Mouse (Mus musculus) gastrocnemius, adult 2 months (tissue): ENCODE results near the gene Zfp354a. TPM values are rescaled to one million over a fixed set of nuclear protein-coding genes. Genes with fewer than 3 reads are reported as not detected.
A peak's percentile ranks its signal among the peaks of the same experiment; 100 is the strongest.

ENCODE experiments used
- DNase-seq: peaks from one replicate; pipeline ENCODE4 v3.0.0; 2022
- H3K27ac ChIP-seq: fragments of 200-600 bp; 2 replicates; pipeline ENCODE4 v1.8.1; 2022; ENCODE audit warnings: mild to moderate bottlenecking
- H3K4me3 ChIP-seq: fragments of 200-600 bp; 2 replicates; pipeline ENCODE4 v1.8.1; 2022; ENCODE audit warnings: mild to moderate bottlenecking, moderate library complexity
- CTCF ChIP-seq: fragments of 200-600 bp; IDR thresholded peaks from 2 replicates; pipeline ENCODE4 v1.8.1; 2022; ENCODE audit warnings: antibody characterized with exemption, mild to moderate bottlenecking, moderate library complexity
- intact Hi-C: fragments of 180-260 bp; cut with DNase I; formaldehyde crosslinking; loops from one replicate; pipeline ENCODE4 v1.15.1; 2025
- total RNA-seq, 2 experiments: library from RNA; stranded (reverse); gene quantifications; 2 replicates each; pipeline ENCODE4 v1.2.3; 2021

Gene Zfp354a
- total RNA-seq, 2 experiments from 2014 or later, result 4.2 to 4.5 TPM

DNA sequence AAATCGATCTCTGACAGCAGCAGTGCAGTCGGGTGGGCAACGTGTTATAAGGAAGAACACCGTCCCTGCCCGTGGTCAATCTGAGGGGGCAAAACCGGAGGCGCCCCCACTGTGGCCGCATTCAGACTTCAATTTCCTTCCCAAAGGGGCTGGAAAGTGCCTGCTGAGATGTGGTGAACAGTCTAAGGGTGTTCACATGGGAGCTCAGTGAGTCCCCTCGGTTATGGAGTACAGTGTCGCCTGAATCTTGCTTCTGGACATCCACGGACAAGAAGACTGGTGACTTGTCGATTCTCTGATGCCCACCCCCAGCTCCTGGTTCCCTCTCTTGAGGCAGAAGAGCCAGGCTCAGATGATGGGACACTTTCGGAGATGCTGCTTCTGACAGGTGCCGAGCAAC lies 583 bp downstream of the Zfp354a start:
- Histone ChIP-seq H3K4me3 (peak overlapping the region; percentile 91), H3K27ac (peak overlapping the region; percentile 86)
- DNase-seq, result no peak
- intact Hi-C loops, result loop anchor here (1.0 to 5.0 kb wide), 2 partner anchors 128 to 232 kb away; partner anchors contain the start of genes Zfp354b and Zfp354c
- TF ChIP-seq CTCF, result no peak

GRCm38 (mm10) chr11:51060981-51061380 lies 1.9 kb downstream of the Zfp354a start:
- intact Hi-C loops, result no loop called here
- Histone ChIP-seq H3K4me3 (no peak overlapping the region), H3K27ac (no peak overlapping the region)
- TF ChIP-seq CTCF, result no peak
- no peak for DNase-seq

GRCm38 (mm10) chr11:51063276-51063675 lies 4.2 kb downstream of the Zfp354a start:
- Histone ChIP-seq H3K27ac (no peak overlapping the region), H3K4me3 (no peak overlapping the region)
- no peak for TF ChIP-seq CTCF
- DNase-seq, result no peak
- intact Hi-C loops, result no loop called here

DNA sequence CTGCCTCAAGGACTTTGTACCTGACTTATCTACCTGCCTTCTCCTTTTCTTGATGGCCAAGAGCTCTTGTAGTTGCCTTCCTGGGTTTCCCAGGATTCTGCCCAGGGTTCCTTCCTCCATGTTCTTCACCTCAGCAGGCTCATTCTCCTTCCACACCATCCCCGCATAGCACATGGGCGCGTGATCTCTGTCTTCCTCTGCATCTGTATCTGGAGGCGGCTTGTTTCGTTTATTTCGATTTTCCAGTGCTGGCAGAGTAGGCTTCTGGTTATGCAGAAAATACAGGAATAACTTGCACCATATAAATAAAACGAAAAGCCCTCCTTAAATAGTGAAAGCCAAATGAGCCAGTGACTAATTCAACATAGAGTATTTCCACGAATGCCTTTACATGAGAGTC lies 4.8 kb downstream of the Zfp354a start:
- no peak for DNase-seq
- intact Hi-C loops, result no loop called here
- H3K27ac ChIP-seq, result no peak overlapping the region
- TF ChIP-seq CTCF, result no peak
- no peak overlapping the region for H3K4me3 ChIP-seq

GRCm38 (mm10) chr11:51084527-51084926 lies 25.5 kb downstream of the Zfp354a start:
- intact Hi-C loops, result no loop called here
- Histone ChIP-seq H3K27ac (no peak overlapping the region), H3K4me3 (no peak overlapping the region)
- no peak for DNase-seq
- TF ChIP-seq CTCF, result no peak

DNA sequence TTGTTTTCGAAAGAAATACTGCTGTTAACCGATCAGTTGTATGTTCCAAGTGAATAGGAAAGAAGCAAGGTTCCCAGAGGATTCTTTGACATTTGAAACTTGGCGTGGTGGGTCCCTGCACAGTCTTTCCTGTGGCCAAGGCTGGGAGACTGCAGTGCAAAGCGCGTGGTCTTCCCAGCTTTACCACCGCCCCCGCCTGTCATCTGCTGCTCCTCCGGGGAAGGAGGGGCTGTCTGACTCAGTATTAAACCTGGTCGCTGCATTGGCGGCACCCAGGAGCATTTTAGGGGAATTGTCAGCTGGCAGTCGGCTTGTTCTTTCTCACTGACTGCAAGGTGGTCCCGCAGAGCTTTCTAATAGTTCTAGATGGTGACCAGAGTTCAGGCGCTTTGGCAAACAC lies 26.2 kb downstream of the Zfp354a start:
- DNase-seq, result no peak
- Histone ChIP-seq H3K4me3 (no peak overlapping the region), H3K27ac (no peak overlapping the region)
- TF ChIP-seq CTCF, result no peak
- intact Hi-C loops, result no loop called here

GRCm38 (mm10) chr11:51107261-51107660 lies 48.2 kb downstream of the Zfp354a start:
- no peak overlapping the region for H3K27ac ChIP-seq
- no peak for DNase-seq
- no peak overlapping the region for H3K4me3 ChIP-seq
- intact Hi-C loops, result no loop called here
- TF ChIP-seq CTCF, result no peak

DNA sequence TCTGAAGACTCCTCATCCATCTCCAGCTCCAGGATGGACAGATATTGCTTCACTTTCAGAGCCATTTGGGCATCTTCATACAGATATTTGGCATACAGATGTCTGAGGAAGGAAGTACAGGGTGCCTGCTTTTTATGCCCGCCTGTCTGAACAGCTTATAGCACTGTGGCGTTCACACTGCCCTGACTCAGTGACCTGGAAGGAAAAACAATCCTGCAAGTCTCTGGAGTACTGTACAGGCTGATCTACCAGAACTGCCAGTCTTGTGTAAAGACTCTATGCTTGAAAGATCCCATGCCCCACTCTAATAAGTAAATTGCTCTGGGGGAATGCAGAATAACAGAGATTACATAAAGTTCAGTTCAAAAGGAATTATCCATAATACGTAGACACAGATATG lies 51.6 kb downstream of the Zfp354a start:
- intact Hi-C loops, result no loop called here
- H3K27ac ChIP-seq, result no peak overlapping the region
- no peak for TF ChIP-seq CTCF
- no peak for DNase-seq
- H3K4me3 ChIP-seq, result no peak overlapping the region

Other genes with a start within 250 kb of the Zfp354a start
- gene Zfp354c, start 231.5 kb upstream of the Zfp354a start, total RNA-seq, result 1 to 10 TPM; 3.6 to 4.5 TPM
- gene Zfp879, start 217.7 kb upstream of the Zfp354a start, total RNA-seq, result 1 to 10 TPM; 1.6 to 2.6 TPM
- not detected for gene Grm6, start 208.6 kb upstream of the Zfp354a start, total RNA-seq
- 1 to 10 TPM; 1.9 to 3.2 TPM for gene Zfp454, start 171.6 kb upstream of the Zfp354a start, total RNA-seq
- 1 to 10 TPM; 4.4 to 5.5 TPM for gene Zfp2, start 143.1 kb upstream of the Zfp354a start, total RNA-seq
- 1 to 10 TPM; 1.9 to 2.4 TPM for gene Zfp354b, start 127.6 kb upstream of the Zfp354a start, total RNA-seq
- not detected for gene 4933414I15Rik, start 115.5 kb upstream of the Zfp354a start, total RNA-seq
- not detected for gene Prop1, start 105.5 kb upstream of the Zfp354a start, total RNA-seq
- not detected for gene Olfr1378, start 92.7 kb upstream of the Zfp354a start, total RNA-seq
- gene Olfr1377, start 77.3 kb upstream of the Zfp354a start, total RNA-seq, result not detected
- not detected for gene Olfr51, start 55.7 kb upstream of the Zfp354a start, total RNA-seq
- gene Olfr54, start 45.0 kb upstream of the Zfp354a start, total RNA-seq, result not detected
- gene Olfr1375, start 11.1 kb upstream of the Zfp354a start, total RNA-seq, result not detected
- gene Gm12569, start 161.2 kb downstream of the Zfp354a start, total RNA-seq, result not detected
- gene Clk4, start 202.5 kb downstream of the Zfp354a start, total RNA-seq, result 10 to 100 TPM; 43.9 to 61.7 TPM
- gene BC049762, start 203.8 kb downstream of the Zfp354a start, total RNA-seq, result not detected
- 1 to 10 TPM; 1.1 to 1.8 TPM for gene Col23a1, start 230.7 kb downstream of the Zfp354a start, total RNA-seq